Mouse (Mus musculus) heart, adult 2 months (tissue): ENCODE measurements around the gene Aacs.

Source experiments
- CTCF ChIP-seq: fragments of 200-600 bp; IDR thresholded peaks from 2 replicates; pipeline ENCODE4 v1.8.1; 2022; ENCODE audit warnings: antibody characterized with exemption, mild to moderate bottlenecking, moderate library complexity
- EP300 ChIP-seq: fragments of 200-500 bp; IDR thresholded peaks from 2 replicates; pipeline ENCODE4 v1.6.1; 2011; ENCODE audit warnings: low read depth, low read length, control low read depth; ENCODE audit not compliant: insufficient read depth
- POLR2A ChIP-seq: fragments of 200-500 bp; IDR thresholded peaks from 2 replicates; pipeline ENCODE4 v1.6.1; 2011; ENCODE audit warnings: mild to moderate bottlenecking, low read depth, low read length, control low read depth; ENCODE audit not compliant: insufficient read depth

GRCm38 (mm10) chr5:125479376-125479775 lies 3.8 kb downstream of the Aacs start:
- TF ChIP-seq POLR2A (no peak), CTCF (no peak), EP300 (no peak)
